Mouse (Mus musculus) brown adipose tissue, adult 24 weeks (tissue): ENCODE results near the gene Gpatch1. TPM values are rescaled to one million over a fixed set of nuclear protein-coding genes. Genes with fewer than 3 reads are reported as not detected.
"Not testable (repeated sequence)": the region's sequence is repeated elsewhere in the genome, so short reads cannot be mapped to it uniquely, and the experiment has no call there.

Source experiments
- H3K27ac ChIP-seq: fragments of 200-500 bp; replicated peaks from 2 replicates; pipeline ENCODE4 v1.5.1; 2012; ENCODE audit warnings: low read depth, mild to moderate bottlenecking, low read length
- H3K4me1 ChIP-seq: fragments of 200-500 bp; 2 replicates; pipeline ENCODE4 v1.6.1; 2012; ENCODE audit warnings: low read length, mixed read lengths; ENCODE audit not compliant: control insufficient read depth, insufficient read depth, insufficient read length
- H3K4me3 ChIP-seq: fragments of 200-500 bp; 2 replicates; pipeline ENCODE4 v1.5.1; 2012; ENCODE audit warnings: low read depth, mild to moderate bottlenecking, low read length, moderate library complexity; ENCODE audit not compliant: insufficient read depth
- polyA plus RNA-seq: library from polyadenylated mRNA; stranded (reverse); fragments of >200 nt; gene quantifications from 2 replicates; pipeline ENCODE4 v1.2.4, GENCODE M21; 2012; ENCODE audit not compliant: missing spikeins, insufficient read depth, insufficient read length

Gene Gpatch1
- polyA plus RNA-seq, 1 experiment = 7.3 TPM

DNA sequence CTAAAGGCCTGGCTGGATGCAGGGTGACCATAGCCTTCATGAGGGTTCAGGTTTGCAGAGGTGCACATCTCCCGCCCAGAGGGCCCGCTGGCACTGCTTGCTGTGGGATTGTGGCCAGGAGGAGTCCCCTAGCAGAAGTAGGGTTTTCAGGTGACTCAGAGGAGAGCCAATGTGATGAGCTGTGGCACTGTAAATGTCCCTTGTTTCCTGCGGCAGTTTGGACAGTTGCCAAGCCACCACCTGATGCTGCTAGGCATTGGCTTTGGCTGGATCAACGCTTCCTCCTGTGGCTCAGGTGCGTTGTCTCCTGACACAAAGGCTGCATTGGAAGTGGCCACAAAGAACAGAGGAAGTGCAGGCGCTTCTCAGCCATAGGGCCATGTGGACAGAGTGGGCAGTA lies 23.0 kb upstream of the Gpatch1 start:
- Histone ChIP-seq H3K27ac (no peak overlapping the region), H3K4me1 (0 out of 2 replicates have a peak, but pooled peaks cover 2% of the 10 kb centered on the region), H3K4me3 (no peak overlapping the region)

DNA sequence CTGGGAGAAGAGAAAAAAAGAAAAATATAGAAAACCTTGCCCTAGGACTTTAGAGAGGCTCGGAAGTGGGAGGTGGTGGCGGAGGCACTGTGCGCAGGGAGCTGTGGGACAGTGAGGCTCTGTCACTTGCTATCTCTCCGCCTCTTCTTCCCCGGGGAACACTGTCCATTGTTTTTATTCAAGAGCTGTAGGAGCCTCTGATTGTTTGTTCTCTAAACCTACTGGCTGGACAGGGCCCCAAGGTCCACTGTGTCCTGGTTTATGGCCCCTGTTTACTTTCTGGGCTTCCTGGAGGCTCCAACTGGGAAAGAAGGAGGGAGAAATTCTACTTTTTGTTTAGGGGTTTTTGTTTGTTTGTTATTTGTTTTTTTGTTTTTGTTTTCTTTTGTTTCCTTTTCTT lies 22.0 kb upstream of the Gpatch1 start:
- Histone ChIP-seq H3K4me3 (no peak overlapping the region), H3K27ac (no peak overlapping the region), H3K4me1 (0 out of 2 replicates have a peak, but pooled peaks cover 2% of the 10 kb centered on the region)

DNA sequence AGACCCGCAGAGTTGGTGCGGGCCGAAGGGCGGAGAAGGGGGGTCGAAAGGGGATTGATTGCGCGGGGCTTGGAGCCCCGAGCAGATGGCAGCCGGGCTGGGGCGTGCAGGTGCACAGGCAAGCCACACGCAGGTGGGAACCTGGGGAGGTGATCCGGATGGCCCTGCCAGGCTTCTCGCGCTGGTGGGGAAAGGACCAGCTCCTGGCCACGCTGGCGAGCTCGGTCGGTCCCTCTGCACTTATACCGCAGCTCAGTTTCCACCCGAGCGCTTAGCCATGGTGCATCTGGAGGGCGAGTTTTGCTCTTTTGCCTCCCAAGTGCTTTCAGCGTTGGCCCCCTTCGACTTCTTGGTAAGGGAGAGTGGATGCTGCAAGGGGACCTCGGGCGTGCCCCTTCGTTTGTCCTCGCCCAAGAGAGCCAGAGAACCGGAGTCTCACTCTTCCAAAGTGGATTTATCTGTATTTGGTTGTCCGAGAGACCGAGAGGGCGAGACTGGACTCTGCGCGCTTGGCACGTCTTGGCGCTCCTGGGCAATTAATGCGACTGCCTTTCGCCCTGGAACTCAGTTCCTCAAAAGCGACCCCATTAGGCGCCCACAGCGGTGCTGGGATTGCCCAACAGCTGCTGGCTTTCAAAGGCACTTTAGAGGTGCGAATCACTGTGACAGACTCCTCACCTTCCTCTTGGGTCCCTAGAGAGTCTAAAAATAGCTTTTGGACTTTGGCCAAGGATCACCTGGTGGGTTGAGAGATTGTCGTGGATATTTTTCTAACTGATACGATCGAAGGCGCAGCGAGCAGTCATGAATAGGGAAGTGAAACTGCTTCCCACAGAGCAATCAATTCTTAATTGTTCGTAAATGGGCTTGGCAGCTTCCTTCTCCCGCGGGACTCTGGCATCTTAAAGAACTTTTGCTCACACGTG lies 16.6 kb upstream of the Gpatch1 start:
- H3K4me3 ChIP-seq = peak overlapping the region; percentile 61
- H3K4me1 ChIP-seq = no peaks in the 10 kb centered on the region
- H3K27ac ChIP-seq = no peak overlapping the region; the same call in 1 of the 2 replicates

DNA sequence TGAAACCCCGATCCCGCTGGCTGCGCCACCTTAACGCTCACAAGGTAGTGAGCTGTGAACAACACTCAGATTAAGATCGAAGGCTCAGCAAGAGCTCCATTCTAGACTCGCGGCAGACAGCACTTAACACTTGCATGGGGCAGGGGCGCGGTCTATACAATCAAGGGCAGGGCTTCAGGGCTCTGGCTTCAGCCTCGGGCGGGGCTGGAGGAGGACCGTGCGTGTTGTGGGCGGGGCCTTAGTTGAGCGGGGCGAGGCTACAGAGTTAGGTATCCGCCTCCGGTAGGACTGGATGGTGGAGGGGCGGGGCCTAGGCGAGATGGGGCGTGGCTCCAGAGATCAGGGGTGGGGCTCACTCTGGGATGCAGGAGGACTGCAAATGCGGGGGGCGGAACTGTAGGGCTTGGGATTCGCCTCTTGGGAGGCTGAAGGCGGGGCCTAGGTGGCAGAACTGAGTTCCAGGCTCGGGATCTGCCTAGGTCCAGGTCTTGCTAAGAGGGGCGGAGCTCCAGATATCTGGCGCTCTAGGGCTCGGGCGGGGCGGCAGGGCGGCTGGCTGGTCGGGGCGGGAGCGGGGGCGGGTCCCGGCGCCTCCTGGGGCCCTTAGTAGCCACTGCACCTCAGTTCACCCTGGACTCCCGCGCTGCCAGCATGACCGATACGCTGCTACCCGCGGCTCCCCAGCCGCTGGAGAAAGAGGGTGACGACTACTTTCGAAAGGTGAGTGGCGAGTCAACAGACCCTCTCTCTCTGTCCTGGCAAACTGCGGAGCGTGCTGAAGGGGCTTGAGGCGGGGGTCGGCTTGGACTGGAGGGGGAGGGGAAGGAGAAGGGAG lies 15.7 kb upstream of the Gpatch1 start, which contains the start of gene Rhpn2:
TSS of gene Rhpn2 (plus strand) at position 479 of the 835 bp plus-strand sequence.
- Histone ChIP-seq H3K27ac (no peak within 1 kb of the TSS; the same call in 1 of the 2 replicates), H3K4me1 (no peaks in the 10 kb centered on the region), H3K4me3 (peak within 1 kb of the TSS; percentile 66)

DNA sequence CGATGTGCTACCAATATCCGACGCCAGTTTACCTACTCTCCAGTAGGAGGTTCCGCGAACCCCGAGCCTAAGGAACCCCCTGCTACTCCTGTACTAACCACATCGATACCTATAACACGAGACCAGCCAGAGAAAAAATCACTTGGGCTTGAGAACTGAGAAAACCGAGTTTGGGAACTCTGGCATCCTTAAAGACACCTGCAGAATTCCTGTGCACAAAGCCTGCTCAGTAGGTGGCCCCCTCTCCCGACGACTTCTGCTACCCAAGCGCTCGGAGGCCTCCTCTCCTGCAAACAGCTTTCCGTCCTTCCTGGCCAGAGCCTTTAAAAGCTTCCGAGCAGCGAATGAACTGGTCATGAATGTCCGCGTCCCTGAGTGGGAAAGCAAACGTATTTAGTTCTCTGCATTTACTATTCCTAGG lies 15.0 kb upstream of the Gpatch1 start:
- no peaks in the 10 kb centered on the region for H3K4me1 ChIP-seq
- H3K27ac ChIP-seq = no peak overlapping the region
- H3K4me3 ChIP-seq = peak overlapping the region; percentile 66

DNA sequence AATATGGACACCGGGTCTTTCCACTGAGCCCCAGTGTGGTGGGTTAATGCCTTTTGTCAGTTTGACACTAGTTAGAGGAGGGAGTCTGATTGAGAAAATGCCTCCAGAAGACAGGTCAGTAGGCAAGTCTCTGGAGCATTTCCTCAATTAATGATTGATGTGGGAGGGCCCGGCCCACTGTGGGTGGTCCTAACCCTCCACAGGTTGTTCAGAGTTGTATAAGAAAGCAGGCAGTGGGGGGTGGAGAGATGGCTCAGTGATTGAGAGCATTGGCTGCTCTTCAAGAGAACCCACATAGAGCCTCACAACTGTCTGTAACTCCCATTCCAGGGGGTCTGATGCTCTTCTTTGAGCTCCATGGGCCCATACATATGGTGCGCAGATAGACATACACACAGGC lies 13.3 kb upstream of the Gpatch1 start:
- H3K27ac ChIP-seq = no peak overlapping the region
- no peaks in the 10 kb centered on the region for H3K4me1 ChIP-seq
- no peak overlapping the region for H3K4me3 ChIP-seq

DNA sequence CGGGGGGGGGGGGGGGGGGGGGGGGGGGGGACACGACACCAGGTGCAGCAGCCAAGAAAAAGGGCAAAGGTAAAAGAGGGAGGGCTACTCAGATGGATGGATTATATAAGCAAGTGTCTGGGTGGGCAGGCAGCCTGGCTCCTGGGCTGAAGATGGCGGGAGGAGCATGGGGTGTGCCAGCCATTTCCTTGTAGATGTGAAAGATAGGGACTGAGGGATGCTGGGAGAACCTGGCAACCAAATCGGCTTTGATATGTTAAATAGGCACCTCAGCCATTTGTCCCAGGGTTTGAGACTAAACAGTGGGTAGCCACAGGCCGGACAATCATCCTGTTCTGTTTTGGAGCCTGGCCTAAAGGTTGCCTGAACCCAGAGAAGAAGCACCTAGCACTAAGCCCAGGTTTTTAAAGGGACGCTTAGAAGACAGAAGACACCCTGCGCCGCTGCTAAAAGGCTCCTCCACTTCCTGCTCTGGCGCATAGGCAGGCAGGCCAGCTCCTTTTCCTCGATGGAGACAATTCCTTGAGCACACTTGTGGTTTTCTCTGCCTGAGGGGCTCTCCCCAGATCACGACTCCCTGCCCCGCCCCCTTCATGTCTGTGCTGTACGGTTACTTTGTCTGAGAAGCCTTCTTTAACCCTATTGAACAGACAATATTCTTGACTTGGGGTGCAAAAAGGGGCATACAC lies 4.6 kb upstream of the Gpatch1 start:
- Histone ChIP-seq H3K4me3 (no peak overlapping the region), H3K27ac (no peak overlapping the region), H3K4me1 (no peaks in the 10 kb centered on the region)

DNA sequence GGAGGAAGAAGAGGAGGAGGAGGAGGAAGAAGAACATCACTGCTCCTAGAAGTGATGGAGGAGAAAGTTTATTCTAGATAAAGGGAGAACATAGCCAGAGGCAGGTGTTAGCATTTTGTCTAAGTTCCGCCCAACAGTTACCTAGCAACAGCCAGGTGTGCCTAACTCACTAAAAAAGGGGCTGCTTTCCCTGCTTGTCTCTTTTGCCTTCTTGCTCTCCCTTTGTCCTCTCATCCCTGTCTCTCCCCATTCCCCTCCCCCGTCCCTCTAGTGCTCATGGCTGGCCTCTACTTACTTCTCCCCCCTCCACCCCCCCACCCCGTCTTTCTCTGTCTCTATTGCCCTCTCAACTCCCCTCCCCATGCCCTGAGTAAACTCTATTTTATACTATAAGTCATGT lies 3.9 kb upstream of the Gpatch1 start:
- Histone ChIP-seq H3K27ac (no peak overlapping the region), H3K4me1 (peaks cover 5% of the 10 kb centered on the region; the same call in 1 of the 2 replicates), H3K4me3 (no peak overlapping the region)

DNA sequence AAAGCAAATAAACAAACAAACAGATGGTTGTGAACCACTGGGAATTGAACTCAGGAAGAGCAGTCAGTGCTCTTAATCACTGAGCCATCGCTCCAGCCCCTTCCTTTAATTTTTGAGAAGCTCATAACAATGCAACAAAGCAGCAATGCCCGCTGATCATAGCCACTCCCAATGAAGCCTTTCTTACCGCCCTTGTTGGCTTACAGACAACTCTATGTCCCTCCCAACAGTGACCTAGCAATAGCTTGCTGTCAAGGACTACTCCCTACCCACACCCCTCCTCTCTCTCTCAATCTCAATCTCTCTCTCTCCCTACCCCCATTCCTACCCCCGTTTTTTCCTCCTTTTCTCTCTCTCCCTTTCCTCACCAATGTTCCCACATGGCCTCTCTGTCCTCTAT lies 1.5 kb upstream of the Gpatch1 start:
- H3K4me3 ChIP-seq = no peak overlapping the region
- peaks cover 5% of the 10 kb centered on the region; the same call in 1 of the 2 replicates for H3K4me1 ChIP-seq
- peak overlapping the region; percentile 75 for H3K27ac ChIP-seq

DNA sequence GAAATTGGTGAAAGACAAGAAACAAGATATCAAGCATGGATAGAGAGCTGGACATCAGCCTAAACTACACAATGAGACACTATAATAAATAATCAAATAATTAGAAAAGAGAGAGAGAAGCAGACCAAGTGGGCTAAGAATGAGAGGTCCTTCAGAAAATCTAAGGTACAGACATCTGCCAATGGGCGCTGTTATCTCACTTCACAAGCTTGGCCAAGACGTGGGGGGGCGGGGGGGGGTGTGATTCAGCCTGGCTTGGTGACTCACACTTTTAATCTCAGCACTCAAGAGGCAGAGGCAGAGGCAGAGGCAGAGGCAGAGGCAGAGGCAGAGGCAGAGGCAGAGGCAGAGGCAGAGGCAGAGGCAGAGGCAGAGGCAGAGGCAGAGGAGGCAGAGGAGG lies 981 bp upstream of the Gpatch1 start:
- 0 out of 2 replicates have a peak overlapping the region, but pooled peaks have one; percentile 8 for H3K27ac ChIP-seq
- H3K4me3 ChIP-seq, H3K4me1 ChIP-seq: not testable (repeated sequence)

DNA sequence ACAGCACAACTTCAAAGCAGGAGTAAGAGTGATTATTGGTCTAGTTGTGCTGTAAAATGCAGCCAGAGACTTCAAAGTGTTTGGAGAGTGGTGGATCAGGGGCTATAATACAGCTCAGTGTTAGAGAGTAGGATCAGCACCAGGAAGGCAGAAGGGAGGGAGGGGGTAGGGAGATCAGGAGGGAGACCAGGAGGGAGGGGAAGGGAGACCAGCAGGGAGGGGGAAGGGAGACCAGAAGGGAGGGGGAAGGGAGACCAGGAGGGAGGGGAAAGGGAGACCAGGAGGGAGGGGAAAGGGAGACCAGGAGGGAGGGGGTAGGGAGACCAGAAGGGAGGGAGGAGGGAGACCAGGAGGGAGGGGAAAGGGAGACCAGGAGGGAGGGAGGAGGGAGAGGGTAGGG lies 4.1 kb downstream of the Gpatch1 start:
- Histone ChIP-seq H3K27ac (no peak overlapping the region), H3K4me1 (peaks cover 5% of the 10 kb centered on the region; the same call in 1 of the 2 replicates), H3K4me3 (no peak overlapping the region)

DNA sequence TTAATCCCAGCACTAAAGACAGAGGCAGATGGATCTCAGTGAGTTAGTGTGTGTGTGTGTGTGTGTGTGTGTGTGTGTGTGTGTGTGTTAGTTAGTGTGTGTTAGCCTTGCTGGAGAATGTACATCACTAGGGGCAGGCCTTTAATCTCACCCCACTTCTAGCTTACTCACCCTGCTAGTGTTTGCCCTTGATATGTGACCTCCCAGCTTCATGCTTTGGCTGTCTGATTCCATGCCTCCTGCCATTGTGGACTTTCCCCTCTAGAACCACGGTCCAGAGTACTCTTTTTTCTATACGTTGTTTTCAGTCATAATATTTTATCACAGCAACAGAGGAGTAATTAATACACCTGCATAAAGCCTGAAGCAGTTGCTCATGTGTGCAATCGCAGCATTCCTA lies 7.0 kb downstream of the Gpatch1 start:
- no peak overlapping the region for H3K4me3 ChIP-seq
- no peak overlapping the region for H3K27ac ChIP-seq
- no peaks in the 10 kb centered on the region for H3K4me1 ChIP-seq

DNA sequence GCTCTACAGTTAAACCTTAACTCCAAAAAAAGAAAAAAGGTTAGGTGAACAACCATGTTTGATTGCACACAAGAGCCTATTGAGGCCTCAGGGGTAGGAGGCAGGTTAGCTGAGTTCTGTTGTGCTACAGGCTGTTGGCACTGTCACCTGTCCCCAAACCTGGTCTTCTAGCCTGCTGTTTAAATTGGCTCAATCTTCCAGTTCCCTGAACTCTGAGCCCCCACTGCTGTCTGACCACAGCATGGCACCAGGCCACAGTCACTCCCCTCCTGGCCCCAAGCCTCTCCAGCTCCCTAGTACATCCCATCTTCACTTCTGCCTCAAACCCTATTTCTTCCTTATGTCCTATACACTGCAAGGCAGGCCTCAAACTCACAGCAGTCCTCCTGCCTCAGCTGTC lies 17.4 kb downstream of the Gpatch1 start:
- no peak overlapping the region for H3K27ac ChIP-seq

DNA sequence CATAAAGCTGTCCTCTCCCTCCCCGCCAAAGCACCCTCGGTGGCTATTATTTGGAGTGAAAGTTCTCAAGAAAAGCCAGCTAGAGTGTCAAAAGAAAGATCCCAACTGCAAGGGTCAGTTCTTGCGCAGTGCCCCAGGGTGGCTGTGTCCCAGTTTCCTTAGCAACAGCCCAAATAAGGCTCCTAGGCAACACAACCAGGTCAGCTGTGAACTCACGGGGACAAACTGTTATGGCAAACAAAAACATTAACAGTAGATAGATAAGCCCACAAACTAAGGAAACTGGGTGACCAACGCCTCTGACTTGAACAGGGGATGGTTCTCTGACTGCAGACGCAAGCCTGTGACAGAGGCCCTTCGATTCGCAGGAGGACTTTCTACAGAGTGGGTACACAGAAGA lies 18.6 kb downstream of the Gpatch1 start:
- Histone ChIP-seq H3K4me1 (no peaks in the 10 kb centered on the region), H3K4me3 (no peak overlapping the region), H3K27ac (no peak overlapping the region; the same call in 1 of the 2 replicates)

More for the DNA sequence above, 17.4 kb downstream of the Gpatch1 start:
- no peak overlapping the region for H3K4me3 ChIP-seq
- H3K4me1 ChIP-seq = no peaks in the 10 kb centered on the region

DNA sequence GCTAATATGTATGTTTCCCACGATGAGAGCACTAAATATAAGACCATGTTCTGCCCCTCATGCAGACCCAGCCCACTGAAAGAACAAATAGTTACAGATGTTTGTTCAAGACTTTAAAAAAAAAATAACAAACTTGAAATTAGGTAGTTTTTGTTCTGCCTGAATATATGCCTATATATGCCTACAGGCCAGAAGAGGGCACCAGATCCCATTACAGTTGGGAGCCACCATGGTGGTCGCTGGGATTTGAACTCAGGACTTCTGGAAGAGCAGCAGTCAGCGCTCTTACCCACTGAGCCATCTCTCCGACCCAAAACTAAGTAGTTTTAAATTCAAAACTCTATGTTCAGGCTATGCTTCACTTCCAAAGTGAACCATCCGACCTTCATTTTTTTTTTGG lies 20.4 kb downstream of the Gpatch1 start:
- H3K4me1 ChIP-seq = no peaks in the 10 kb centered on the region

More for the DNA sequence above, 20.4 kb downstream of the Gpatch1 start:
- H3K27ac ChIP-seq = no peak overlapping the region
- no peak overlapping the region for H3K4me3 ChIP-seq
